Mouse (Mus musculus) thymus, postnatal 4 days (tissue): ENCODE measurements around the gene Ubxn6.

Experiments used
- DNase-seq: peaks from one replicate; pipeline ENCODE4 v3.0.0; 2021

The Ubxn6 gene

GRCm38 (mm10) chr17:56051369-56051768, 23.5 kb downstream of the Ubxn6 start:
- no peak for DNase-seq

GRCm38 (mm10) chr17:56040857-56041163, 34.0 kb downstream of the Ubxn6 start:
- DNase-seq = no peak

- peak; percentile 97 for DNase-seq
Observed at GRCm38 (mm10) chr17:56040030-56040856, 34.6 kb downstream of the Ubxn6 start, which contains the start of gene Chaf1a. Chaf1a (plus strand) TSS chr17:56040439.

GRCm38 (mm10) chr17:56039345-56039744, 35.5 kb downstream of the Ubxn6 start:
- DNase-seq = no peak

GRCm38 (mm10) chr17:56038583-56039261, 36.1 kb downstream of the Ubxn6 start:
- DNase-seq = no peak

- peak; percentile 44 for DNase-seq
Observed at GRCm38 (mm10) chr17:56036901-56037287, 37.9 kb downstream of the Ubxn6 start.

GRCm38 (mm10) chr17:56036176-56036900, 38.5 kb downstream of the Ubxn6 start, which contains the start of gene Sh3gl1:
Sh3gl1 (minus strand) TSS chr17:56036635.
- peak; percentile 99 for DNase-seq

- DNase-seq = no peak
Observed at GRCm38 (mm10) chr17:56035216-56035615, 39.6 kb downstream of the Ubxn6 start.

- no peak for DNase-seq
Observed at GRCm38 (mm10) chr17:56034726-56035100, 40.1 kb downstream of the Ubxn6 start.

- no peak for DNase-seq
Observed at GRCm38 (mm10) chr17:56034040-56034725, 40.6 kb downstream of the Ubxn6 start.

GRCm38 (mm10) chr17:56032831-56033230, 42.0 kb downstream of the Ubxn6 start:
- peak; percentile 69 for DNase-seq

GRCm38 (mm10) chr17:56032127-56032733, 42.6 kb downstream of the Ubxn6 start:
- peak; percentile 32 for DNase-seq

GRCm38 (mm10) chr17:56031431-56031830, 43.4 kb downstream of the Ubxn6 start:
- DNase-seq = peak; percentile 27

- peak; percentile 54 for DNase-seq
Observed at GRCm38 (mm10) chr17:56030919-56031318, 43.9 kb downstream of the Ubxn6 start.

- DNase-seq = peak; percentile 14
Observed at GRCm38 (mm10) chr17:56030238-56030870, 44.5 kb downstream of the Ubxn6 start.

- DNase-seq = no peak
Observed at GRCm38 (mm10) chr17:56027801-56028441, 46.9 kb downstream of the Ubxn6 start.

GRCm38 (mm10) chr17:56026881-56027280, 47.9 kb downstream of the Ubxn6 start:
- no peak for DNase-seq

- no peak for DNase-seq
Observed at GRCm38 (mm10) chr17:56026303-56026702, 48.5 kb downstream of the Ubxn6 start.

GRCm38 (mm10) chr17:56024931-56025330, 49.9 kb downstream of the Ubxn6 start:
- peak; percentile 9 for DNase-seq

GRCm38 (mm10) chr17:56024476-56024875, 50.4 kb downstream of the Ubxn6 start:
- no peak for DNase-seq

- peak; percentile 44 for DNase-seq
Observed at GRCm38 (mm10) chr17:56023386-56023785, 51.4 kb downstream of the Ubxn6 start.

- DNase-seq = no peak
Observed at GRCm38 (mm10) chr17:56022989-56023290, 51.9 kb downstream of the Ubxn6 start.
